Mouse (Mus musculus): Measurements from ENCODE around the gene Ambra1. TPM values are rescaled to one million over a fixed set of nuclear protein-coding genes. Genes with fewer than 3 reads are reported as not detected.

The Ambra1 gene
- polyA plus RNA-seq, 1 experiment: 19.3 TPM

GRCm38 (mm10) chr2:91695436-91696224, 34.3 kb upstream of the Ambra1 start:
- Histone ChIP-seq H3K27me3 (ENCODE audit: control insufficient read depth, insufficient read depth, insufficient read length) (no peaks in the 10 kb centered on the region), H3K79me2 (ENCODE audit: control insufficient read depth, insufficient read depth) (peaks cover 5% of the 10 kb centered on the region), H3K4me2 (ENCODE audit: low read depth) (no peak overlapping the region), H3K4me3 (no peak overlapping the region), H3K36me3 (ENCODE audit: control insufficient read depth, insufficient read depth) (peaks cover 9% of the 10 kb centered on the region), H3ac (ENCODE audit: control insufficient read depth, insufficient read length) (no peak overlapping the region)
- TF ChIP-seq MAX (IDR thresholded peaks at IDR 0.05; ENCODE audit: low read depth) (no peak), USF1 (IDR thresholded peaks at IDR 0.05; ENCODE audit: low read depth) (no peak), CEBPB (IDR thresholded peaks at IDR 0.05; ENCODE audit: insufficient read depth, poor library complexity, severe bottlenecking) (no peak), SRF (IDR thresholded peaks at IDR 0.05; ENCODE audit: control insufficient read depth, insufficient read length, low read depth) (no peak)

GRCm38 (mm10) chr2:91696225-91696590, 33.7 kb upstream of the Ambra1 start:
- Histone ChIP-seq H3K36me3 (ENCODE audit: control insufficient read depth, insufficient read depth) (peaks cover 3% of the 10 kb centered on the region), H3K4me3 (no peak overlapping the region), H3ac (ENCODE audit: control insufficient read depth, insufficient read length) (no peak overlapping the region), H3K27me3 (ENCODE audit: control insufficient read depth, insufficient read depth, insufficient read length) (no peaks in the 10 kb centered on the region), H3K4me2 (ENCODE audit: low read depth) (no peak overlapping the region), H3K79me2 (ENCODE audit: control insufficient read depth, insufficient read depth) (peaks cover 5% of the 10 kb centered on the region)
- TF ChIP-seq POLR2AphosphoS2 (IDR thresholded peaks at IDR 0.05; ENCODE audit: insufficient read length, low read depth): no peak
- TF ChIP-seq CEBPB (IDR thresholded peaks at IDR 0.05; ENCODE audit: insufficient read depth, poor library complexity, severe bottlenecking): peak; percentile 88
- TF ChIP-seq POLR2A (IDR thresholded peaks at IDR 0.05; ENCODE audit: insufficient read length, low read depth): no peak
- TF ChIP-seq TCF3 (IDR thresholded peaks at IDR 0.05; ENCODE audit: insufficient read length, low read depth): no peak
- no peak for TF ChIP-seq USF1 (IDR thresholded peaks at IDR 0.05; ENCODE audit: low read depth)
- no peak for TF ChIP-seq E2F4 (IDR thresholded peaks at IDR 0.05; ENCODE audit: insufficient read depth)
- TF ChIP-seq SRF (IDR thresholded peaks at IDR 0.05; ENCODE audit: control insufficient read depth, insufficient read length, low read depth): no peak
- TF ChIP-seq MYOD1 (IDR thresholded peaks at IDR 0.05; ENCODE audit: control insufficient read depth in 1 of 3, insufficient read length in 2 of 3, low read depth in 2 of 3): no peak

GRCm38 (mm10) chr2:91699225-91699624, 30.7 kb upstream of the Ambra1 start:
- no peaks in the 10 kb centered on the region for H3K36me3 ChIP-seq (ENCODE audit: control insufficient read depth, insufficient read depth)
- H3K4me2 ChIP-seq (ENCODE audit: low read depth): peak overlapping the region; percentile 28
- TF ChIP-seq MYOG (IDR thresholded peaks at IDR 0.05; ENCODE audit: control insufficient read depth in 1 of 3, insufficient read depth in 1 of 3, insufficient read length in 2 of 3, low read depth in 2 of 3) (no peak), TCF12 (IDR thresholded peaks at IDR 0.05; ENCODE audit: insufficient read depth, poor library complexity, severe bottlenecking) (no peak), MYOD1 (IDR thresholded peaks at IDR 0.05; ENCODE audit: control insufficient read depth in 1 of 3, insufficient read length in 2 of 3, low read depth in 2 of 3) (no peak), E2F4 (IDR thresholded peaks at IDR 0.05; ENCODE audit: insufficient read depth) (no peak), CEBPB (IDR thresholded peaks at IDR 0.05; ENCODE audit: insufficient read depth, poor library complexity, severe bottlenecking) (no peak), POLR2AphosphoS2 (IDR thresholded peaks at IDR 0.05; ENCODE audit: insufficient read length, low read depth) (no peak), SRF (IDR thresholded peaks at IDR 0.05; ENCODE audit: control insufficient read depth, insufficient read length, low read depth) (no peak), USF1 (IDR thresholded peaks at IDR 0.05; ENCODE audit: low read depth) (no peak), POLR2A (IDR thresholded peaks at IDR 0.05; ENCODE audit: insufficient read length, low read depth) (no peak)
- H3ac ChIP-seq (ENCODE audit: control insufficient read depth, insufficient read length): no peak overlapping the region
- no peaks in the 10 kb centered on the region for H3K27me3 ChIP-seq (ENCODE audit: control insufficient read depth, insufficient read depth, insufficient read length)
- H3K4me3 ChIP-seq: no peak overlapping the region
- H3K79me2 ChIP-seq (ENCODE audit: control insufficient read depth, insufficient read depth): peaks cover 5% of the 10 kb centered on the region

- H3K79me2 ChIP-seq (ENCODE audit: control insufficient read depth, insufficient read depth): peaks cover 5% of the 10 kb centered on the region
- no peak overlapping the region for H3K4me2 ChIP-seq (ENCODE audit: low read depth)
- TF ChIP-seq REST (IDR thresholded peaks at IDR 0.05; ENCODE audit: insufficient read depth, insufficient read length) (no peak), SRF (IDR thresholded peaks at IDR 0.05; ENCODE audit: control insufficient read depth, insufficient read length, low read depth) (no peak), MYOG (IDR thresholded peaks at IDR 0.05; ENCODE audit: control insufficient read depth in 1 of 3, insufficient read depth in 1 of 3, insufficient read length in 2 of 3, low read depth in 2 of 3) (no peak), MAX (IDR thresholded peaks at IDR 0.05; ENCODE audit: low read depth) (no peak), CEBPB (IDR thresholded peaks at IDR 0.05; ENCODE audit: insufficient read depth, poor library complexity, severe bottlenecking) (no peak), E2F4 (IDR thresholded peaks at IDR 0.05; ENCODE audit: insufficient read depth) (no peak), TCF12 (IDR thresholded peaks at IDR 0.05; ENCODE audit: insufficient read depth, poor library complexity, severe bottlenecking) (no peak), POLR2AphosphoS2 (IDR thresholded peaks at IDR 0.05; ENCODE audit: insufficient read length, low read depth) (no peak), TCF3 (IDR thresholded peaks at IDR 0.05; ENCODE audit: insufficient read length, low read depth) (no peak), USF1 (IDR thresholded peaks at IDR 0.05; ENCODE audit: low read depth) (no peak), POLR2A (IDR thresholded peaks at IDR 0.05; ENCODE audit: insufficient read length, low read depth) (no peak), MYOD1 (IDR thresholded peaks at IDR 0.05; ENCODE audit: control insufficient read depth in 1 of 3, insufficient read length in 2 of 3, low read depth in 2 of 3) (no peak)
- no peaks in the 10 kb centered on the region for H3K27me3 ChIP-seq (ENCODE audit: control insufficient read depth, insufficient read depth, insufficient read length)
- no peaks in the 10 kb centered on the region for H3K36me3 ChIP-seq (ENCODE audit: control insufficient read depth, insufficient read depth)
- H3ac ChIP-seq (ENCODE audit: control insufficient read depth, insufficient read length): no peak overlapping the region
- H3K4me3 ChIP-seq: no peak overlapping the region
Measured at GRCm38 (mm10) chr2:91701366-91701765, 28.6 kb upstream of the Ambra1 start.

- Histone ChIP-seq H3ac (ENCODE audit: control insufficient read depth, insufficient read length) (no peak overlapping the region), H3K4me2 (ENCODE audit: low read depth) (no peak overlapping the region), H3K79me2 (ENCODE audit: control insufficient read depth, insufficient read depth) (peaks cover 16% of the 10 kb centered on the region), H3K27me3 (ENCODE audit: control insufficient read depth, insufficient read depth, insufficient read length) (no peaks in the 10 kb centered on the region), H3K4me3 (no peak overlapping the region), H3K36me3 (ENCODE audit: control insufficient read depth, insufficient read depth) (no peaks in the 10 kb centered on the region)
- TF ChIP-seq CEBPB (IDR thresholded peaks at IDR 0.05; ENCODE audit: insufficient read depth, poor library complexity, severe bottlenecking) (no peak), SRF (IDR thresholded peaks at IDR 0.05; ENCODE audit: control insufficient read depth, insufficient read length, low read depth) (no peak), E2F4 (IDR thresholded peaks at IDR 0.05; ENCODE audit: insufficient read depth) (no peak), REST (IDR thresholded peaks at IDR 0.05; ENCODE audit: insufficient read depth, insufficient read length) (no peak), MAX (IDR thresholded peaks at IDR 0.05; ENCODE audit: low read depth) (no peak), USF1 (IDR thresholded peaks at IDR 0.05; ENCODE audit: low read depth) (no peak), TCF12 (IDR thresholded peaks at IDR 0.05; ENCODE audit: insufficient read depth, poor library complexity, severe bottlenecking) (no peak), TCF3 (IDR thresholded peaks at IDR 0.05; ENCODE audit: insufficient read length, low read depth) (no peak), POLR2A (IDR thresholded peaks at IDR 0.05; ENCODE audit: insufficient read length, low read depth) (no peak), POLR2AphosphoS2 (IDR thresholded peaks at IDR 0.05; ENCODE audit: insufficient read length, low read depth) (no peak), MYOG (IDR thresholded peaks at IDR 0.05; ENCODE audit: control insufficient read depth in 1 of 3, insufficient read depth in 1 of 3, insufficient read length in 2 of 3, low read depth in 2 of 3) (no peak), MYOD1 (IDR thresholded peaks at IDR 0.05; ENCODE audit: control insufficient read depth in 1 of 3, insufficient read length in 2 of 3, low read depth in 2 of 3) (no peak)
Measured at GRCm38 (mm10) chr2:91705736-91706135, 24.2 kb upstream of the Ambra1 start.

All from myocyte (in vitro differentiated cells).